Mouse (Mus musculus) hindbrain, embryonic 14.5 days (tissue): ENCODE measurements at regions not wholly inside any gene's neighbourhood (a gene's known extent, or its start where the extent isn't known, plus 50 kb on each side); places are given as distances from the start of the nearest gene placed in this dataset.

Experiments used
- ATAC-seq: fragments of 200-750 bp; cut with Nextera tagmentation; 2 replicates; pipeline ENCODE4 v1.8.0; 2017; ENCODE audit warnings: moderate number of reproducible peaks, mild to moderate bottlenecking, moderate TSS enrichment, moderate library complexity; ENCODE audit not compliant: low FRiP score
- DNase-seq: peaks from one replicate; pipeline ENCODE4 v3.0.0-alpha.2; 2015; ENCODE audit warnings: low spot score
- H3K27ac ChIP-seq: fragments of 300-500 bp; sonication (generic); 2 replicates; pipeline ENCODE4 v1.5.1; 2014; ENCODE audit warnings: mild to moderate bottlenecking, moderate library complexity
- H3K27me3 ChIP-seq: fragments of 300-500 bp; sonication (generic); 2 replicates; pipeline ENCODE4 v1.6.1; 2014; ENCODE audit warnings: mild to moderate bottlenecking, low read length, mixed read lengths; ENCODE audit not compliant: control insufficient read depth, insufficient read depth
- H3K36me3 ChIP-seq: fragments of 300-500 bp; sonication (generic); replicated peaks from 2 replicates; pipeline ENCODE4 v1.6.1; 2014; ENCODE audit not compliant: control insufficient read depth, insufficient read depth
- H3K4me1 ChIP-seq: fragments of 300-500 bp; sonication (generic); replicated peaks from 2 replicates; pipeline ENCODE4 v1.6.1; 2014; ENCODE audit warnings: antibody characterized with exemption, low read length, mixed read lengths; ENCODE audit not compliant: control insufficient read depth, insufficient read depth
- H3K4me2 ChIP-seq: fragments of 300-500 bp; sonication (generic); replicated peaks from 2 replicates; pipeline ENCODE4 v1.6.1; 2014; ENCODE audit warnings: mild to moderate bottlenecking, moderate library complexity
- H3K4me3 ChIP-seq: fragments of 300-500 bp; sonication (generic); replicated peaks from 2 replicates; pipeline ENCODE4 v1.5.1; 2014; ENCODE audit warnings: mild to moderate bottlenecking, low read length
- H3K9ac ChIP-seq: fragments of 300-500 bp; sonication (generic); 2 replicates; pipeline ENCODE4 v1.6.1; 2014
- H3K9me3 ChIP-seq: fragments of 300-500 bp; sonication (generic); 2 replicates; pipeline ENCODE4 v1.6.1; 2016; ENCODE audit warnings: low read length; ENCODE audit not compliant: control insufficient read depth
- WGBS: fragments of 180-500 bp; shearing (Covaris S2); extraction: QIAGEN DNeasy Blood & Tissue Kit; methylation state at CpG from one replicate; pipeline ENCODE4 v1.1.7; 2014; 5-methylcytosine and 5-hydroxymethylcytosine counted together

DNA sequence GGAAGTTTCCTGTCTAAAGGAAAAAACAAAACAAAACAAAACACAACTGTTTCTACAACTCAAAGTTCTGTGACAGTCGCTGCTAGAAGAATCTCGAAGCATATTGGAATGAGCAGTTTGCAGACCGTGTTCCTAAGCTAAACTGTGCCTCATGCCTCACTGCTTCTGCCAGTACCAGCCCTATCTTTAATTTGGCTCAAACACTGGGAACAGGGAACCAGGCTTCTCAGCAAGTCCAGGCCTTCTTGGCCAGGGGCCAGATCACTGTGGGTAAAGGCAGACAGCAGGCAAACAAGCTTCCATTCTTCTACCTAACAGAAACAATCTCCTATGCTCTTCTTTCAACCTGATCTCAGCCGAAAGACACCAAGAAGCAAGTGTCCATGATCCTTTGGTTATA is 56.5 kb downstream of the Tmsb4x start:
- Histone ChIP-seq H3K4me2 (no peak overlapping the region), H3K9ac (no peak overlapping the region), H3K27ac (no peak overlapping the region), H3K27me3 (peaks cover 21% of the 10 kb centered on the region; the same call in 1 of the 2 replicates), H3K9me3 (no peaks in the 10 kb centered on the region), H3K4me3 (no peak overlapping the region), H3K4me1 (0 out of 2 replicates have a peak, but pooled peaks cover 3% of the 10 kb centered on the region), H3K36me3 (no peaks in the 10 kb centered on the region)
- DNase-seq (peak; percentile 59), ATAC-seq (no peak; the same call in 1 of the 2 replicates)
- WGBS = 61% methylated on average over 4 of the region's 4 CpGs

DNA sequence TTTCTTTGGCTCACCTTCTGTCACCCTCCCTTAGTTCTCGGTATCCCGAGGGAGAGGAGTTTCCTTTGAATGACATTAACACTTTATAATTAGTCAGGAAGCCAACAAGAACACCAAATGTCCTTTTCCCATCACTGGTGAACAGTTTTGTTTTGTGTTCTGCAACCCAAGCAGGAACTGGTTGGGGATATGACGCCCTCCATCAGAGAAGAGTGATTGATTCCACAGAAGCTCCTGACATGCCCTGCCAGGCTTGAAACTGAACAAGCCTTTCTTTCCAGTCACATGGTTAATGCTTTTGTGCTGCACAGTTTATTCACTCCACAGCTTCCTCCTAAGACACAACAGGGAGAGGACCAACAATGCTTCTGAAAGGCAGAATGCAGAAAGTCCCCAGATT is 57.8 kb downstream of the Tmsb4x start:
- ATAC-seq = no peak
- Histone ChIP-seq H3K27ac (no peak overlapping the region), H3K9me3 (no peaks in the 10 kb centered on the region), H3K4me3 (no peak overlapping the region), H3K4me2 (no peak overlapping the region), H3K4me1 (0 out of 2 replicates have a peak, but pooled peaks cover 3% of the 10 kb centered on the region), H3K27me3 (peaks cover 27% of the 10 kb centered on the region; the same call in 1 of the 2 replicates), H3K36me3 (no peaks in the 10 kb centered on the region), H3K9ac (no peak overlapping the region)
- DNase-seq = no peak
- 47% methylated on average over 3 of the region's 3 CpGs for WGBS

DNA sequence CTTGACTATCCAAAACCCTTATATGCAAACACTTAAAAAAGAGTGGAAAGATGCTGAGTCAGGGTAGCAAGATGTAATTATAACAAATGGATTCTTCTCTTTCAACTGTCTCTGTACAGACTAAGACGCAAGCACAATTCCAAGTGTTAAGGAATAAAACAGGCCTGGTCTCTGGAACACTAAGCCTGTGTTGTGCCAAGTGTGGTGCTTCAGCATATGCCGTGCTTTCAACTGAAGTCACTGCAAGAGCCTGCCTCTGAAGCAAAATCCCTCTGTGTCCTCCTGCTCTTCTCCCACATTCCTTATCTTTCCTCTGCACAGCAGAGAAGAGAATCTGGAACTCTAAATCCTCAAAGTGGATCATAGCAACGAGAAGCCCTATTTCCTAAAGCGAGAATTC is 59.7 kb downstream of the Tmsb4x start:
- no peak for DNase-seq
- 89% methylated on average over 4 of the region's 4 CpGs for WGBS
- Histone ChIP-seq H3K9ac (no peak overlapping the region), H3K27me3 (peaks cover 37% of the 10 kb centered on the region; the same call in 1 of the 2 replicates), H3K36me3 (no peaks in the 10 kb centered on the region), H3K4me1 (0 out of 2 replicates have a peak, but pooled peaks cover 3% of the 10 kb centered on the region), H3K9me3 (no peaks in the 10 kb centered on the region), H3K27ac (no peak overlapping the region), H3K4me2 (no peak overlapping the region), H3K4me3 (no peak overlapping the region)
- ATAC-seq = no peak

DNA sequence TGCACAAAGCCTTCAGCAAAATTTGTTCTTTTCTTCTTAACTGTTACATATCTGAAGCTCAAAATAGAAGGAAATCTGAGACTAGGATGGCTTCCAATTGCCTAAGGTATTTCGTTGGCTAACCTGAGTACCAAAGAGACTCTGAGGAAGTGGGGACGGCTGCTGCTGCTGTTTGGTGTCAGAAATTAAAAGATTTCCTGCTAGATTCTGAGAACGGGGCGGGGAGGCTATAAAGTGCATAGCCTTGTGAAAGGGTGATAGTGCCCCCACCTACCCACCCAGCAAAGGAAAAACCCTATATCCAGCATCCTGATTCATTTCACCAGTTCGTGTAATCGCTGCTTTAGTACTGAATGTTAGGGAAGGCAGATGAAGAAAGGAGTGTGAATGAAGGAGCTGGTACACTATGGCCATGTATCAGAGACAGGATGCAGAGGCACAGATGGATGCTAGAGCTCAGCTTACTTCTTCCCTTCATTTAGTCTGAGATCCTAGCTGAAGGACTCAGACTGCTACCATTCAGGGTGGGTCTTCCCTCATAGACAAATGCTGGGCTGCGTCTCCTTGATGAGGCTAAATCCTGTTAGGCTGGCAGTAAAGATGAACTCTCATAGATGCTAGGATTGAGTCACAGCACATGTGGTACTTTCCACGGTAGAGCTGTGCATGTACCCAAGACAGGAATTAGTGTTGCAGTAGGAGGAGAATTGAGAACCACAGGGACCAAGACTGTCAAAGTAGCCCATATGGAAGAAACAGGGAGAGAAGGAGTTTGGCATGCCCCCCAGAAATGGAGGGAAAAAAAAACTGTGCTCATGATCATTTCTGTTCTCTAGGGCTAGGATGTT is 62.4 kb downstream of the Tmsb4x start:
- H3K27me3 ChIP-seq = peaks cover 42% of the 10 kb centered on the region; the same call in 1 of the 2 replicates
- 83% methylated on average over 8 of the region's 8 CpGs for WGBS

DNA sequence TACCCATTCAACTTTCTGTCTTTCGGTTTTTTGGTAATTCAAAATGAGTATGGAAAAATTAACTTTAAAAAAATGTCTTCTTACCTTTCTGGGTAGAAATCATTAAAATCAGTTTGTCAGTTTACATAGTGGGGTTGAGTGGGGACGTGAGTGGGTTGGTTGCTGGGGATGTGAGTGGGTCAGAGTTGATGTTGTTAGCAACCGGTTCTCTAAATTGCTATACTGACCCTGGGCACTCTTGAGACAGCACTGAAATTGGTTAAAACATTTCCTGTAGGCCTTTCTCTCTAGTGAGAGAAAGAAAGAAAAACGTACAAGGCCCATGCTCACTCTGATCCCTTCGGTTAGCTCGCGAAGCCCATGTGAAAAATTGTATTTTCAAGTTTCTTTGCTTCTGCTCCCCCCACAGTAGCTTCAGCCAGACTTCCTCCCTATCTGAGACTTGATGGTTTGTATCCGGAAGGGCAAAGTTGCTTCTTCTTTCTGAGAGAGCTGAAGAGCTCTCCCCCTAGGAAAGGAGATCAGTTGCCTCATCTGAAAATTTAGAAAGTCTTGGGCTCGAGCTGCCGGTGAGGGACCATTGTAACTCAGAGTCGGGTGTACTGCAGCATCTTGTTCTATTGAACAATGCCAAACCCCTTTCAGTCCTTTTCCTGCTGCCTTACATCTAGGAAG is 63.5 kb downstream of the Tmsb4x start:
- no peak for ATAC-seq

More for the DNA sequence above, 62.4 kb downstream of the Tmsb4x start:
- DNase-seq (no peak), ATAC-seq (no peak)
- Histone ChIP-seq H3K27ac (no peak overlapping the region), H3K4me1 (0 out of 2 replicates have a peak, but pooled peaks cover 3% of the 10 kb centered on the region), H3K4me3 (no peak overlapping the region), H3K4me2 (no peak overlapping the region), H3K9ac (no peak overlapping the region), H3K9me3 (no peaks in the 10 kb centered on the region), H3K36me3 (no peaks in the 10 kb centered on the region)

DNA sequence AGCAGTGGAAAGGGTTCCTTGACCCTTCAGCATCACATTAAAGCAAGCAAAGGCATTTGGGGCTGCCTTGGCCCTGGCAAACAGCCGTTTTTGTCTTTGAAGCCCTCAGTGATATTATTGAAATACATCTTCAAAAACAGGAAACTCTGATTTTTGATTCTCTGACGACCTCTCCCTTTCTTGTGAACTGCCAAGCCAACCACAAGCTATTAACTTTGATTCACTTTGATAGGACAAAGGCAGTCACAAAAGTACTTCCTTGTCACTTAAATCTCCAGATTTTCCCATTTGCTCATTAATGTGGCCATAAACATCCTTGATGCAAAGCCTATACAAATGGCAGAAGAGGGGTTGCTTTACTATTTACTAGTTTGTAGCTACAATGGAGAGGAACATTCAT is 70.0 kb downstream of the Tmsb4x start:
- DNase-seq = no peak
- Histone ChIP-seq H3K4me2 (no peak overlapping the region), H3K27me3 (peaks cover 33% of the 10 kb centered on the region; the same call in 1 of the 2 replicates), H3K27ac (no peak overlapping the region), H3K4me3 (no peak overlapping the region), H3K9ac (no peak overlapping the region), H3K36me3 (no peaks in the 10 kb centered on the region), H3K4me1 (no peaks in the 10 kb centered on the region), H3K9me3 (no peaks in the 10 kb centered on the region)
- WGBS = 60% methylated on average over 2 of the region's 2 CpGs
- ATAC-seq = no peak

More for the DNA sequence above, 63.5 kb downstream of the Tmsb4x start:
- no peak overlapping the region for H3K4me3 ChIP-seq
- H3K9ac ChIP-seq = no peak overlapping the region
- H3K27ac ChIP-seq = no peak overlapping the region
- H3K4me1 ChIP-seq = no peaks in the 10 kb centered on the region
- no peaks in the 10 kb centered on the region for H3K9me3 ChIP-seq
- no peaks in the 10 kb centered on the region for H3K36me3 ChIP-seq
- DNase-seq = no peak
- peaks cover 41% of the 10 kb centered on the region; the same call in 1 of the 2 replicates for H3K27me3 ChIP-seq
- WGBS = 69% methylated on average over 11 of the region's 11 CpGs
- H3K4me2 ChIP-seq = no peak overlapping the region

DNA sequence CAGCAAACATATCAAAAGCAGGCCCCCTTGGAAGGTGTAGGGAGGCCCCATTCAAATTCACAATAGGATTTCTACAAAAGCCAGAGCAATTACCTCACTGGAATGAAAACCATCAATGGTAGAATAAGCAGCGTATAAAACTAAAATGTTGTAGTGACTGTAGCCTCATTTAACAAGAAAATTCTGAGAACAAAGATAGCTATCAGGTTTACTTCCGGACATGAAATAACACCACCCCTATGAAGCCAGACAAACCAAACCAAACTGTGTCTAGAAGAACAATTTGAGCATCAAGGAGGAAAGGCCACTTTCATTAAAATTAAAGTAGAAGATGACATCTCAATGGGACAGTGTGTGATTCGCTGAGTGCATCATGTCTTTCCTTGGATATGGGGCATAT is 74.9 kb downstream of the Tmsb4x start:
- Histone ChIP-seq H3K27me3 (peaks cover 40% of the 10 kb centered on the region; the same call in 1 of the 2 replicates), H3K4me2 (no peak overlapping the region), H3K4me3 (no peak overlapping the region), H3K27ac (no peak overlapping the region), H3K9me3 (no peaks in the 10 kb centered on the region), H3K4me1 (no peaks in the 10 kb centered on the region), H3K9ac (no peak overlapping the region), H3K36me3 (no peaks in the 10 kb centered on the region)
- 97% methylated on average over 3 of the region's 3 CpGs for WGBS
- no peak for ATAC-seq
- no peak for DNase-seq

DNA sequence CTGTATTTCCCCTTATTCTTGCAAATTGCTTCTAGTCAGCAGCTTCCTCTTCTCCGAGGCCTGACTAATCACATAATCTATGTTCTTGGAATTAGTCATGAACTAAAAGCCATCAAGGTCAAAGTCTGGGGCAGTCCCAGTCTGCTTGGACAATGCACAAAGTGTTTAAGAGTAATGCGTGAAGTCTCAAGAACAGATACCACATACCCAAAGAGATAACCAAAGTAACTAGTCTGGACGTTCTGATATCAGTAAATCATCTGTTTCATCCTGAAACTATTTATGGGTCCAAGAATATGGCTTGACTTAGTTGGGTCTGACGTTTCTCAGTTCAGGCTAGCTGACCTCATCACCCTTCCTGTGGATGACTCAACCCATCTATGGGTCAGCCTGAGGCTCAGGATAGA is 76.1 kb downstream of the Tmsb4x start:
- DNase-seq = no peak
- H3K9me3 ChIP-seq = no peaks in the 10 kb centered on the region
- peaks cover 29% of the 10 kb centered on the region for H3K27me3 ChIP-seq
- ATAC-seq = no peak
- no peak overlapping the region for H3K4me3 ChIP-seq
- H3K9ac ChIP-seq = no peak overlapping the region
- H3K4me2 ChIP-seq = no peak overlapping the region
- H3K27ac ChIP-seq = no peak overlapping the region
- WGBS = 82% methylated on average over 4 of the region's 4 CpGs
- H3K36me3 ChIP-seq = no peaks in the 10 kb centered on the region
- no peaks in the 10 kb centered on the region for H3K4me1 ChIP-seq

DNA sequence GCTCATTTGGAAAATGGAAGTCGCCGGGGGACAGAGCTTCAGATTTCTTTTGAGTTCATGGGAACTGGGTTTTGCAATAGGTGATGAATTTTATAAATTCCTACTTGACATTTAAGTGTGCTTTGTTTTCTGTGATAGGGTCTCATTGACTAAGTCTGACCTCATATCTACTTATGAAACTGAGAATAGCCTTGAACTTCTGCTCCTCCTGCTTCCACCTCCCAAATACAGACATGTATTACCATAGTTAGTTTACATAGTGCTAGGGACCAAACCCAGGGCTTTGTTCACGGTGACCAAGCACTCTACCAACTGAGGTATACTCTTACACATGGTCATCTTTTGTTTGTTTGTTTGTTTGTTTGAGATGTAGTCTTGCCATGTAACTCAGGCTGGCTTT is 77.8 kb downstream of the Tmsb4x start:
- no peak overlapping the region for H3K9ac ChIP-seq
- peaks cover 31% of the 10 kb centered on the region for H3K27me3 ChIP-seq
- H3K36me3 ChIP-seq = no peaks in the 10 kb centered on the region
- WGBS = 91% methylated on average over 3 of the region's 3 CpGs
- H3K9me3 ChIP-seq = no peaks in the 10 kb centered on the region
- no peak overlapping the region for H3K4me3 ChIP-seq
- H3K27ac ChIP-seq = no peak overlapping the region
- no peak for DNase-seq
- ATAC-seq = no peak
- H3K4me1 ChIP-seq = no peaks in the 10 kb centered on the region
- no peak overlapping the region for H3K4me2 ChIP-seq
